Mouse (Mus musculus): ENCODE data around the gene Phf10. TPM values are rescaled to one million over a fixed set of nuclear protein-coding genes. Genes with fewer than 3 reads are reported as not detected.
"Not testable (repeated sequence)": the region's sequence is repeated elsewhere in the genome, so short reads cannot be mapped to it uniquely, and the experiment has no call there.

Phf10 gene
- polyA plus RNA-seq, 1 experiment, result 136 TPM

DNA sequence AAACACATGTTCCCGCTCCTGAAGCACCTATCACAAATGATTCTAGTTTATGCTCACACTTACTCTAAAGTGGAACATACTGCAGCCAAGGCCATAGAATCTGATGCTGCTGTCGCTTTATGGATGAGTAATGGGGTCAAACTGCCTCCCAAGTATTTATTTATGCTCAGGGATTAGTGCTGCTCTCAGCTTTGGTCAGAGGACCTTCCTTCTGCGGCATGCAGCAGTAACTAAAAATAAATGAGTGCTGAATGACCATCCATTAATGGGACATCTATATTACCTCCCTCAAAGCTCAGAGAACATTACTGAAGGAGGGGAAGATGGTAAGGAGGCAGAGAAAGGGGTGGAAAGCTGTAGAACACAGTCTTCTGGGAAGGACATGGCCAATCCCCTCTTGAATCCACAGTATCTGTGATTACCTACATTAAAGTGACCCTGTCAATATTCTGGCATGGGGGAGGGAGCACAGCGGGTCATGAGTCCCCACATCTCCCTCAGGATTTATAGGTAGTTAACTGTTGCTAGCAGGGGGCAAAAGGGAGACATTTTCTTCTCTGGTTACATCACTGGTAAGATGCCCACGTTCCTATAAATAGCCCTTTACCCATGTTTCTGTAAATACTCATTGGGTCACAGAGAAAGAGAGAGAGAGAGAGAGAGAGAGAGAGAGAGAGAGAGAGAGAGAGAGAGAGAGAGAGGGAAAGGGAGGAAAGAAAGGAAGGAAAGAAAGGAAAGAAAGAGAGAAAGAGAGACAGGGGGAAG lies 25.1 kb downstream of the Phf10 start:
- TF ChIP-seq CTCF (IDR thresholded peaks at IDR 0.05; ENCODE audit: borderline replicate concordance, insufficient read depth, low read length) (no peak), POLR2A (IDR thresholded peaks at IDR 0.05; ENCODE audit: low read depth, low read length) (no peak)
- H3K27ac ChIP-seq (ENCODE audit: insufficient read depth, low read length), result no peak overlapping the region

DNA sequence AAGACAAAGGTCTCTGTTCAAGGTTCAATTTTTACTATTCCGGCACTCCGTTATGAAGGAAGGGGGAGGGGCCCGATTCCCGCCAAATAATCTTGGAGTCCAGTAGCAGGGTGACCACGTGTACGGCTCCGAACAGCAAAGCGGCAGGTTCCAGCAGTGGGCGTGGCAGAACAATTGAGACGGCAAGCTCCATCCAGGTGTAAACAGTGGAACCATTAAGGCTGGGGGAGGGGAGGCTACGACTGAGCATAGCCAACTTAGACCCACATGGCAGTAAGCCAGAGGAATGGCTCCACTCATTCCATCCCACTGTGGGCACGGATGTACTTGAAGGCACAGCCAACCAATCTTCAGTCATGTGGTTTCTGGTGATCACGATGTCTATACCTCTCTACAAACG lies 25.8 kb downstream of the Phf10 start:
- H3K4me1 ChIP-seq (ENCODE audit: control insufficient read depth, insufficient read depth, low read length); H3K4me3 ChIP-seq (ENCODE audit: insufficient read depth, low read length); H3K27ac ChIP-seq (ENCODE audit: insufficient read depth, low read length): not testable (repeated sequence)

More for the DNA sequence above, 25.1 kb downstream of the Phf10 start:
- Histone ChIP-seq H3K4me1 (ENCODE audit: control insufficient read depth, insufficient read depth, low read length) (no peaks in the 10 kb centered on the region), H3K4me3 (ENCODE audit: insufficient read depth, low read length) (no peak overlapping the region)

DNA sequence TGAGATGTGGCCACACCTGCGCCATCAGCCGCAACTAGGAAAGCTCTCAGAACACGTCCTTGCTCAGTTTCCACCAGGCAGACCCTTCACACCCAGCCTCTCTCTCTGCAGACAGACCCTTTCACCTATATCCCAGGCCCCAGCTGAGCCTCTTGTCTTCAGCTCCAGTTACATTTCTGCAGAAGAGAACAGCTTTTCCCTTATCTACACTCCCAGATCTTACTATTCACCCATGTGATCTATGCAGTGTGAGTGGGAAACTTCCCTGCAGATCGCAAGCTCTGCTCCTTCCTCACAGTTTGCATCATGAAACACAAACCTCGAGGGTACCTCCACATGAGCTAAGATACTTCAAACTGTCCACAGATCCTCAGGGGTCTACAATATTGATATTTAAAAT lies 29.6 kb downstream of the Phf10 start:
- Histone ChIP-seq H3K4me3 (ENCODE audit: insufficient read depth, low read length) (no peak overlapping the region), H3K4me1 (ENCODE audit: control insufficient read depth, insufficient read depth, low read length) (no peaks in the 10 kb centered on the region), H3K27ac (ENCODE audit: insufficient read depth, low read length) (no peak overlapping the region)
- TF ChIP-seq CTCF (IDR thresholded peaks at IDR 0.05; ENCODE audit: borderline replicate concordance, insufficient read depth, low read length), result no peak
- no peak for TF ChIP-seq POLR2A (IDR thresholded peaks at IDR 0.05; ENCODE audit: low read depth, low read length)

DNA sequence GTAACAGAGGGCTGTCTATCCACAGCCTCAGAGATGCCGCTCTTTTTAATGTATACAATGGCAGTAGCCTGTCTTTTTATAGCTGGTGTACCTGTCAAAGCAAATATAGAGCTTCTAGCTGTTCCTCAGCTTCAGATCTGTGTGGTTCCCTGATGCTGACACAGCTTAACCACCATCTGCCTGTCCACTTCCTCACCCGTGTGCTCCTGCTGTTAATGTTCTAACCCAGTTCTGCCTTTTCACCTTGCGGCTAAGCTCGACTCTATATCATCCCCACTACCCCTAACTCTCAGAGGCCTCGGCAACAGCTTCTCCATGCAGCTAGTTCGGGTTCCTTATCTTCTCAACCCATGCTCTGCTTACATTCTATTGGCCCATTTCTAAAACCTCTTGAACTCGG lies 30.4 kb downstream of the Phf10 start:
- no peak overlapping the region for H3K4me3 ChIP-seq (ENCODE audit: insufficient read depth, low read length)
- no peaks in the 10 kb centered on the region for H3K4me1 ChIP-seq (ENCODE audit: control insufficient read depth, insufficient read depth, low read length)
- TF ChIP-seq CTCF (IDR thresholded peaks at IDR 0.05; ENCODE audit: borderline replicate concordance, insufficient read depth, low read length), result no peak
- no peak for TF ChIP-seq POLR2A (IDR thresholded peaks at IDR 0.05; ENCODE audit: low read depth, low read length)
- H3K27ac ChIP-seq (ENCODE audit: insufficient read depth, low read length), result no peak overlapping the region

DNA sequence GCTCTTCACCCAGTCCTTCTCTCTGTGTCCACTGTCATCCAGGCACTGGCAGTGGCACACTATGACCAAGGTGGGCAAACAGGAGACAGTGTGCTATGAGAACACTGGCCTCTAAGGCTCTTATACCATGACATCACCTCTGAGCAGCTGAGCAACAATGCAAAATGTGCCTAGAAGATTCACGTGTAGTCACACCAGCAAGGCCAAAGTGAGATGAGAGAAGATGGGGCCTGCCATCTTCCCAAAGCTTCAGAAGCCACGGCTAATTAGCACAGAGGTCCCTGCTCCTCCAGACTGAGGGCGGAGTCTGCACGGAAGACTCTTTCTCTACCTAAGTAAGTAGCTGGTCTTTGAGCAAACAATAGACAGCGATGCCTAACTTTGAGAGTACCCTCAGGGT lies 32.4 kb downstream of the Phf10 start:
- Histone ChIP-seq H3K27ac (ENCODE audit: insufficient read depth, low read length) (no peak overlapping the region), H3K4me1 (ENCODE audit: control insufficient read depth, insufficient read depth, low read length) (no peaks in the 10 kb centered on the region), H3K4me3 (ENCODE audit: insufficient read depth, low read length) (no peak overlapping the region)
- no peak for TF ChIP-seq CTCF (IDR thresholded peaks at IDR 0.05; ENCODE audit: borderline replicate concordance, insufficient read depth, low read length)
- no peak for TF ChIP-seq POLR2A (IDR thresholded peaks at IDR 0.05; ENCODE audit: low read depth, low read length)

DNA sequence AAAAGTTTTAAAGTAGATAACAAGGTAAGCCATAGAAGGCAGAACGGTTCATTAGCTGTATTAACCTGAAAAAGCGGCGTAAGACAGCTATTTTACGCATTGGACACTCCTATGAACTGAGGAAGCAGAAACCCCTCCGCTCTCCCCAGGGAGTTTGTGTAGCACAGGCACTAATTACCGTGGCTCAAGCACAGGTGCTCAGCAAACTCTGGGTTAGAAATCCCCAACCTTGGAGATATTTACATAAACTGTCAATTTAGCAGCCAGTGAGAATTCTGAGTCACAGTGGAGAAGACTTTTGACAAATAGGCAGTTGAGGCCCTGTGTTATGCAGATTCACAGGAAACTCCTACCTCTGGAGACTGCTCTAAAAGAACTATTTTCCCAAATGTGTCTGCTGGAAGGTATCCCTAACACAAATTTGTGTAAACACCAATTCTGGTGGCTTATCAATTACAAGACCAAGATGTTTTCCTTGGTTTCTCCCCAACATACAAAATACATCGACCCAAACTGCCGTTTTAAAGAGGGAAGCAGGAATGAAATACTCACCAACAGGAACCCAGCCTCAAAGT lies 33.3 kb downstream of the Phf10 start:
- no peak overlapping the region for H3K4me3 ChIP-seq (ENCODE audit: insufficient read depth, low read length)
- TF ChIP-seq POLR2A (IDR thresholded peaks at IDR 0.05; ENCODE audit: low read depth, low read length), result no peak
- TF ChIP-seq CTCF (IDR thresholded peaks at IDR 0.05; ENCODE audit: borderline replicate concordance, insufficient read depth, low read length), result no peak
- no peaks in the 10 kb centered on the region for H3K4me1 ChIP-seq (ENCODE audit: control insufficient read depth, insufficient read depth, low read length)
- H3K27ac ChIP-seq (ENCODE audit: insufficient read depth, low read length), result no peak overlapping the region

DNA sequence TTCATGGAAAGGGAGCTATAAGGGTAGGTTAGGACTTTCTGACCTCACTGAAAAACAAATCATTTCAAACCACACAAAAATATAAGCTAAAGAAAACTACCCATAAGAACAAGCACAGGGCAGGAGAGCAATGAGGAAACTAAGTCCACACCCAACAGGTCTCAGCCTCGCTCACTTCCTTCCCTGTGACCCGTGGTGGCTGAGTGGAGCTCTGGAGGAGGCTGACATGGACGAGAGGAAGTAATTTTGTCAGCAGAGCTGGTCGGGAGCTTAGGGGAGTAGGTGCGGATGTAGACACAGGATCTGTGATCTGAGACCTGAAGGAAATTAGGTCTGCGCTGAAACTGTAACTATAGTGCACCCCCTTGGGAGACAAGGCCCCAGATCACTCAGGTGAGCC lies 39.5 kb downstream of the Phf10 start:
- Histone ChIP-seq H3K4me3 (ENCODE audit: insufficient read depth, low read length) (no peak overlapping the region), H3K4me1 (ENCODE audit: control insufficient read depth, insufficient read depth, low read length) (no peaks in the 10 kb centered on the region)
- TF ChIP-seq POLR2A (IDR thresholded peaks at IDR 0.05; ENCODE audit: low read depth, low read length) (no peak), CTCF (IDR thresholded peaks at IDR 0.05; ENCODE audit: borderline replicate concordance, insufficient read depth, low read length) (no peak)

DNA sequence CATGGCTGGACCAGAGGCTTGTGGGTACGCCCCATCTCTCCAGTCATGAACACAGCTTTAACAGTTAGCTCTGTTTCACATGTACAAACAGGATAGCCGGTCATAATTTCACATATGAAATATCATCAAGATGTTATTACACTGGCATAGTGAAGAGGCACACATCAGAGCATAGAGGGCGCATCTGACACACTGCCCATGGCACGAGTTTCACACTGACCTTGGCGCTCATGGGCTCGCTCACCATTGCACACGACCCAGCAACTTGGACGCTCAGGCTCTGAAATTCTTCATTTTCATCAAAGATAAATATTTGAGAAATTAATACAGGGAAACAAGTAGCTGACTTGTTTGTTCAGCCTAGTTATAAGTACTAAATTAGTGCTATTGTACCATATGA lies 43.2 kb downstream of the Phf10 start:
- no peak overlapping the region for H3K4me3 ChIP-seq (ENCODE audit: insufficient read depth, low read length)
- H3K4me1 ChIP-seq (ENCODE audit: control insufficient read depth, insufficient read depth, low read length), result no peaks in the 10 kb centered on the region
- no peak for TF ChIP-seq CTCF (IDR thresholded peaks at IDR 0.05; ENCODE audit: borderline replicate concordance, insufficient read depth, low read length)
- TF ChIP-seq POLR2A (IDR thresholded peaks at IDR 0.05; ENCODE audit: low read depth, low read length), result no peak
- no peak overlapping the region for H3K27ac ChIP-seq (ENCODE audit: insufficient read depth, low read length)

More for the DNA sequence above, 39.5 kb downstream of the Phf10 start:
- H3K27ac ChIP-seq (ENCODE audit: insufficient read depth, low read length), result no peak overlapping the region

DNA sequence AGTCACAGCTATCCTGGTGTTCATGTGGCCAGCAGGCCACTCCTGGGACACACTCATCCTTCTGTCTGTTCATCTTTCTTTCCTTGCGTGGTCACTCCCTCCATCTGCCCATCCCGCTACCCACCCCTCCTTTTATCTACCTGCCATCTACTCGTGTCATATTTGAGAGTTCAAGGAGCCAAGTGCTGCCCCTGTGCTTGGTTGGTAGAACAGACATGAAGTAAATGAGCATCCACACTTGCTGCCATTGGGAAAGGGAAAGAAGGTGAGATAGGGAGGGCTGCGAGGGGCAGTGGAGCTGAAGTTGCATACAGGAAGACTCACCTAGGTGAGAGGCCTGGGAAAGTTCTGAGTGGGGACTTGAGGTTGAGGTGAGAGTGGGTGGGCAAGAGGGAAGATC lies 46.7 kb downstream of the Phf10 start:
- Histone ChIP-seq H3K4me3 (ENCODE audit: insufficient read depth, low read length) (no peak overlapping the region), H3K4me1 (ENCODE audit: control insufficient read depth, insufficient read depth, low read length) (no peaks in the 10 kb centered on the region), H3K27ac (ENCODE audit: insufficient read depth, low read length) (no peak overlapping the region)
- no peak for TF ChIP-seq POLR2A (IDR thresholded peaks at IDR 0.05; ENCODE audit: low read depth, low read length)

DNA sequence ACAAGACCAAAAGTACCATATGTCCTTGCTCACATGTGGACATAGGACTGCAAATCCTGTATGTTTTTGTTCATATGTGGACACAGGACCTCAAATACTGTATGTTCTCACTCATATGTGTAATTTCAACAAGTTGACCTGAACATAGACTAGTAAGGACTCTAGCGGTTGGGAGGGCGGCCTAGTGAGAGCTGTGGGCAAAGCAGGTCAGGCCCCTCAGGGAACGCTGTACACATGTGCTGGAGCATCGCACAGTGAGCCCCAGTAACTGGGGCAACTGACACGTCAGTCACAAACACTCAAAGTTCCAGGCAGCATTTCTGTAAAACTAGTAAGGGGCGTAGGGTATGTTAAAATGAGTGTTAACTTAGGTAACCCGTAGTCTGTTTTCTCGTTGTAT lies 48.1 kb downstream of the Phf10 start:
- Histone ChIP-seq H3K27ac (ENCODE audit: insufficient read depth, low read length) (no peak overlapping the region), H3K4me3 (ENCODE audit: insufficient read depth, low read length) (no peak overlapping the region), H3K4me1 (ENCODE audit: control insufficient read depth, insufficient read depth, low read length) (no peaks in the 10 kb centered on the region)
- TF ChIP-seq CTCF (IDR thresholded peaks at IDR 0.05; ENCODE audit: borderline replicate concordance, insufficient read depth, low read length) (no peak), POLR2A (IDR thresholded peaks at IDR 0.05; ENCODE audit: low read depth, low read length) (no peak)
